Mouse (Mus musculus) heart, adult 11 months (tissue): ENCODE data around the gene Uts2.

Source experiments
- DNase-seq: peaks from one replicate; pipeline ENCODE4 v3.0.0; 2022

Uts2 gene

GRCm38 (mm10) chr4:150996797-150997196, at the start of gene Uts2:
Gene Uts2, plus strand, starts transcription at chr4:150997097.
- no peak for DNase-seq

- no peak for DNase-seq
Measured at GRCm38 (mm10) chr4:150950972-150951371, 45.9 kb upstream of the Uts2 start.

GRCm38 (mm10) chr4:150956369-150957105, 40.4 kb upstream of the Uts2 start:
- no peak for DNase-seq

- no peak for DNase-seq
Measured at GRCm38 (mm10) chr4:150957106-150957458, 39.8 kb upstream of the Uts2 start.

- DNase-seq = no peak
Measured at GRCm38 (mm10) chr4:150958536-150958935, 38.4 kb upstream of the Uts2 start.

GRCm38 (mm10) chr4:150962231-150962630, 34.7 kb upstream of the Uts2 start:
- DNase-seq = no peak

GRCm38 (mm10) chr4:150963711-150964110, 33.2 kb upstream of the Uts2 start:
- DNase-seq = no peak

GRCm38 (mm10) chr4:150964635-150965554, 32.0 kb upstream of the Uts2 start:
- peak; percentile 95 for DNase-seq

GRCm38 (mm10) chr4:150965555-150965951, 31.3 kb upstream of the Uts2 start:
- no peak for DNase-seq

- no peak for DNase-seq
Measured at GRCm38 (mm10) chr4:150966556-150966955, 30.3 kb upstream of the Uts2 start.

GRCm38 (mm10) chr4:150968956-150969355, 27.9 kb upstream of the Uts2 start:
- no peak for DNase-seq

- no peak for DNase-seq
Measured at GRCm38 (mm10) chr4:150973264-150973663, 23.6 kb upstream of the Uts2 start.

- no peak for DNase-seq
Measured at GRCm38 (mm10) chr4:150975145-150975544, 21.8 kb upstream of the Uts2 start.

GRCm38 (mm10) chr4:150978156-150978910, 18.6 kb upstream of the Uts2 start:
- no peak for DNase-seq

GRCm38 (mm10) chr4:150979455-150979854, 17.4 kb upstream of the Uts2 start:
- no peak for DNase-seq

- DNase-seq = no peak
Measured at GRCm38 (mm10) chr4:150980153-150980552, 16.7 kb upstream of the Uts2 start.

- peak; percentile 84 for DNase-seq
Measured at GRCm38 (mm10) chr4:150990148-150990547, 6.7 kb upstream of the Uts2 start.

- DNase-seq = no peak
Measured at GRCm38 (mm10) chr4:150998626-150999025, 1.7 kb downstream of the Uts2 start.

- no peak for DNase-seq
Measured at GRCm38 (mm10) chr4:151001397-151001796, 4.5 kb downstream of the Uts2 start.

- DNase-seq = no peak
Measured at GRCm38 (mm10) chr4:151005656-151006318, 8.9 kb downstream of the Uts2 start.

GRCm38 (mm10) chr4:151006945-151007344, 10.0 kb downstream of the Uts2 start:
- DNase-seq = no peak

- no peak for DNase-seq
Measured at GRCm38 (mm10) chr4:151010316-151010715, 13.4 kb downstream of the Uts2 start.

GRCm38 (mm10) chr4:151015946-151016345, 19.0 kb downstream of the Uts2 start:
- no peak for DNase-seq
